Mouse (Mus musculus) erythroblast, embryonic 14.5 days (primary cell): ENCODE measurements around the gene Agap1. TPM values are rescaled to one million over a fixed set of nuclear protein-coding genes. Genes with fewer than 3 reads are reported as not detected.

Experiments
- H3K27me3 ChIP-seq: 2 replicates; pipeline ENCODE4 v1.6.1; 2012; ENCODE audit warnings: inconsistent platforms; ENCODE audit not compliant: control insufficient read depth
- H3K36me3 ChIP-seq: 2 replicates; pipeline ENCODE4 v1.6.1; 2012; ENCODE audit warnings: mild to moderate bottlenecking, inconsistent platforms; ENCODE audit not compliant: control insufficient read depth
- H3K4me1 ChIP-seq: 2 replicates; pipeline ENCODE4 v1.6.1; 2012; ENCODE audit warnings: inconsistent platforms; ENCODE audit not compliant: control insufficient read depth
- H3K4me3 ChIP-seq: replicated peaks from 2 replicates; pipeline ENCODE3; 2012; ENCODE audit warnings: moderate library complexity, mild to moderate bottlenecking, inconsistent platforms
- H3K9me3 ChIP-seq: 2 replicates; pipeline ENCODE4 v1.6.1; 2012; ENCODE audit warnings: low read length, inconsistent platforms, mixed read lengths; ENCODE audit not compliant: control insufficient read depth
- GATA1 ChIP-seq: IDR thresholded peaks from 2 replicates; pipeline ENCODE4 v1.6.1; 2012; ENCODE audit warnings: low read length, inconsistent platforms, mixed read lengths
- TAL1 ChIP-seq: IDR thresholded peaks from 3 replicates; pipeline ENCODE4 v1.6.1; 2012; ENCODE audit warnings: low read length, inconsistent platforms, mixed read lengths
- polyA plus RNA-seq: library from polyadenylated mRNA; stranded (reverse); fragments of >175 nt; gene quantifications from 2 replicates; pipeline ENCODE4 v1.2.3, GENCODE M21; 2012

Agap1 gene
- polyA plus RNA-seq, 1 experiment, result 0.09 TPM

GRCm38 (mm10) chr1:89925501-89926190, 471.0 kb downstream of the Agap1 start:
- peaks cover 94% of the 10 kb centered on the region for H3K27me3 ChIP-seq
- TF ChIP-seq TAL1, result no peak
- TF ChIP-seq GATA1, result no peak

GRCm38 (mm10) chr1:89926583-89927060, 472.0 kb downstream of the Agap1 start:
- H3K4me3 ChIP-seq, result no peak overlapping the region
- peaks cover 97% of the 10 kb centered on the region for H3K27me3 ChIP-seq
- H3K4me1 ChIP-seq, result peaks cover 5% of the 10 kb centered on the region
- peaks cover 9% of the 10 kb centered on the region for H3K9me3 ChIP-seq
- no peaks in the 10 kb centered on the region for H3K36me3 ChIP-seq
- TF ChIP-seq GATA1, result no peak
- no peak for TF ChIP-seq TAL1

More at GRCm38 (mm10) chr1:89925501-89926190, 471.0 kb downstream of the Agap1 start:
- H3K36me3 ChIP-seq, result no peaks in the 10 kb centered on the region
- no peaks in the 10 kb centered on the region for H3K4me1 ChIP-seq
- H3K9me3 ChIP-seq, result no peaks in the 10 kb centered on the region; the same call in 1 of the 2 replicates
- no peak overlapping the region for H3K4me3 ChIP-seq

GRCm38 (mm10) chr1:89927061-89927661, 472.6 kb downstream of the Agap1 start:
- peaks cover 5% of the 10 kb centered on the region for H3K4me1 ChIP-seq
- no peaks in the 10 kb centered on the region for H3K36me3 ChIP-seq
- H3K4me3 ChIP-seq, result no peak overlapping the region
- TF ChIP-seq GATA1 (no peak), TAL1 (no peak)
- peaks cover 9% of the 10 kb centered on the region for H3K9me3 ChIP-seq
- H3K27me3 ChIP-seq, result peaks cover 97% of the 10 kb centered on the region

- Histone ChIP-seq H3K4me1 (peaks cover 5% of the 10 kb centered on the region), H3K9me3 (peaks cover 9% of the 10 kb centered on the region), H3K4me3 (no peak overlapping the region), H3K27me3 (peaks cover 98% of the 10 kb centered on the region), H3K36me3 (no peaks in the 10 kb centered on the region)
- TF ChIP-seq TAL1, result no peak
- no peak for TF ChIP-seq GATA1
Measured at GRCm38 (mm10) chr1:89928676-89929075, 474.1 kb downstream of the Agap1 start.

GRCm38 (mm10) chr1:89929181-89929580, 474.6 kb downstream of the Agap1 start:
- no peak overlapping the region for H3K4me3 ChIP-seq
- peaks cover 98% of the 10 kb centered on the region for H3K27me3 ChIP-seq
- H3K9me3 ChIP-seq, result peaks cover 9% of the 10 kb centered on the region
- TF ChIP-seq TAL1, result no peak
- TF ChIP-seq GATA1, result no peak
- H3K36me3 ChIP-seq, result no peaks in the 10 kb centered on the region
- H3K4me1 ChIP-seq, result peaks cover 5% of the 10 kb centered on the region

GRCm38 (mm10) chr1:89929721-89930505, 475.3 kb downstream of the Agap1 start:
- Histone ChIP-seq H3K27me3 (peaks cover 98% of the 10 kb centered on the region), H3K36me3 (no peaks in the 10 kb centered on the region), H3K9me3 (peaks cover 9% of the 10 kb centered on the region), H3K4me3 (no peak overlapping the region), H3K4me1 (peaks cover 5% of the 10 kb centered on the region)
- TF ChIP-seq TAL1, result no peak
- no peak for TF ChIP-seq GATA1

- no peak for TF ChIP-seq GATA1
- TF ChIP-seq TAL1, result no peak
- Histone ChIP-seq H3K4me3 (no peak overlapping the region), H3K36me3 (no peaks in the 10 kb centered on the region), H3K4me1 (peaks cover 5% of the 10 kb centered on the region), H3K9me3 (peaks cover 9% of the 10 kb centered on the region), H3K27me3 (peaks cover 100% of the 10 kb centered on the region)
Measured at GRCm38 (mm10) chr1:89930551-89930950, 475.9 kb downstream of the Agap1 start.

GRCm38 (mm10) chr1:89931120-89931519, 476.5 kb downstream of the Agap1 start, which contains the start of gene Gbx2:
Gbx2 (minus strand) TSS chr1:89931179.
- H3K36me3 ChIP-seq, result no peaks in the 10 kb centered on the region
- no peak for TF ChIP-seq TAL1
- TF ChIP-seq GATA1, result no peak
- peaks cover 9% of the 10 kb centered on the region for H3K9me3 ChIP-seq
- H3K4me3 ChIP-seq, result no peak within 1 kb of the TSS
- H3K27me3 ChIP-seq, result peaks cover 100% of the 10 kb centered on the region
- H3K4me1 ChIP-seq, result peaks cover 5% of the 10 kb centered on the region

GRCm38 (mm10) chr1:89932021-89932423, 477.4 kb downstream of the Agap1 start:
- peaks cover 9% of the 10 kb centered on the region for H3K9me3 ChIP-seq
- TF ChIP-seq TAL1 (no peak), GATA1 (no peak)
- H3K4me3 ChIP-seq, result no peak overlapping the region
- peaks cover 100% of the 10 kb centered on the region for H3K27me3 ChIP-seq
- H3K4me1 ChIP-seq, result peaks cover 5% of the 10 kb centered on the region
- H3K36me3 ChIP-seq, result no peaks in the 10 kb centered on the region
